Mouse (Mus musculus): Measurements from ENCODE around the gene Elavl3. TPM values are rescaled to one million over a fixed set of nuclear protein-coding genes. Genes with fewer than 3 reads are reported as not detected.

Elavl3 gene
- polyA plus RNA-seq, 1 experiment from 2014 or later: 0.14 TPM

DNA sequence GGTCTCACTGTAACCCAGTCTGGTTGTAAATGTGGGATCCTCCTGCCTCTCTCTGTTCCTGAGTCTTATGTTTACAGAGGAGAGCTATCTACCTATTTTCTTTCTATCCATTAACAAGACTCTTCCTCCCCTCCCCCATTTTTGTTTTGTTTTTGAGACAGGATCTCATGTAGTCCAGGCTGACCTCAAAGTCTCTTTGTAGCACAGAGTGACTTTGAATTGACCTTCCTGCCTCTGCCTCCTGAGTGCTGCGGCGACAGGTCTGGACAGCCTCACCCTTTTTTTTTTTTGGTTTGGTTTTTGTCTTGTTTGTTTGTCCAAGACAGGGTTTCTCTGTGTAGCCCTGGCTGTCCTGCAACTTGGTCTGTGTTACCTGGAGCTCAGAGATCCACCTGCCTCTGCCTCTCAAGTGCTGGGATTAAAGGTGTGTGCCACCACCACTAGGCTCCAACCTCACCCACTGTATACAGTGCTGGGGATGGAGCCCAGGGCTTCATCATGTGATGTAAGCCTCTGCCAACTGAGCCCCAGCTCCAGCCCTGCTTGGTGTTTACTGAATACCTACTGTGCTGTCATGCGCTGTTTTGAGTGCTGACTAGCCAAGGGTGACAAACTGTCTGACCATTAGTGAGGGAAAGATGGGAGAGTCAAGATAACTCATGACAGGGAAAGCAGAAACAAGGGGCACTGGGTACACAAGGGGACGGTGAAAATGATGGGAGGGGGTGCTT lies 73.3 kb downstream of the Elavl3 start:
- Histone ChIP-seq H3K4me3 (no peak overlapping the region), H3K36me3 (no peaks in the 10 kb centered on the region), H3K9me3 (replicated peaks) (no peaks in the 10 kb centered on the region), H3K27ac (no peak overlapping the region), H3K4me1 (replicated peaks) (no peaks in the 10 kb centered on the region), H3K9ac (no peak overlapping the region), H3K4me2 (no peak overlapping the region), H3K27me3 (peaks cover 35% of the 10 kb centered on the region)
- 82% methylated on average over 4 of the region's 4 CpGs for whole genome bisulfite sequencing
- ATAC-seq (replicated peaks; ENCODE audit: insufficient number of reproducible peaks, insufficient read depth, low FRiP score, low read depth): no peak

DNA sequence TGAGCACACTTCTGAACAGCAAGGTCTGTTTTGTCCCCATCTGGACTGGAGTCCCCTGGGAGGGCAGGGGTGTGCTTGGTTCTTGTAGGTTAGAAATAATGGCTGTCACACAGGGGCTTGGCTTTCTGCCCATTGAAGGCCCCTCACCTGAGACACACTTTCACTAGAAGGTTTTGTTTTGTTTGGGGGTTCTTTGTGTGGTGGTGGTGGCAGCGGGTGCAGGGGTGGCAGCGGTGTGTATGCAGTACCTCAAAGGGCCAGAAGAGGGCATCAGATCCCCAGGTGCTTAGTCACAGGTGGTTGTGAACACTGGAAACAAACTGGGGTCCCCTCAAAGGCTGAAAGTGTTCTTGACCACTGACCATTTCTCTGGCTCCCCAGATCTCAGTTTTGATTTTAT lies 73.9 kb downstream of the Elavl3 start:
- no peak overlapping the region for H3K27ac ChIP-seq
- H3K4me2 ChIP-seq: no peak overlapping the region
- H3K36me3 ChIP-seq: no peaks in the 10 kb centered on the region
- H3K27me3 ChIP-seq: peaks cover 33% of the 10 kb centered on the region
- no peaks in the 10 kb centered on the region for H3K4me1 ChIP-seq (replicated peaks)
- H3K9ac ChIP-seq: no peak overlapping the region
- no peak overlapping the region for H3K4me3 ChIP-seq
- 31% methylated on average over 2 of the region's 2 CpGs for WGBS
- ATAC-seq (replicated peaks; ENCODE audit: insufficient number of reproducible peaks, insufficient read depth, low FRiP score, low read depth): no peak
- no peaks in the 10 kb centered on the region for H3K9me3 ChIP-seq (replicated peaks)

DNA sequence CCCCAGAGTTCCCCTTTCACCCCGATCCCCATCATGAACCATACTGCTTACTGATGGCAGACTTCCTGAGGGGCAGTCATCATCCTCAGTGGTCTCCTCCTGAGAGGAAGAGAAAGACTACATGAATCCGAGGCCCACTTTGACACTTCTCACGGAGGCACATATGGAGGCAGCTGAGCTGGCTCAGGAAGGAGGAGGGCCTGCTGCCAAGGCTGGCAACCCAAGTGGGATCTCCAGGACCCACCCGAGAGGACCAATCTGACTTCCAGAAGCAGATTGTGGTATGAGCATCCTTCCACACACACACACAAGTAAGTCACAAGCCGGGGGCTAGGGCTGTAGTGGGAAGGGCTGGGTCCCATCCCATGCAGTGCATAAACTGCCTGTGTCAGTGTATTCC lies 74.5 kb downstream of the Elavl3 start:
- Histone ChIP-seq H3K4me1 (replicated peaks) (no peaks in the 10 kb centered on the region), H3K9ac (no peak overlapping the region), H3K27ac (no peak overlapping the region), H3K36me3 (no peaks in the 10 kb centered on the region), H3K9me3 (replicated peaks) (no peaks in the 10 kb centered on the region), H3K4me3 (no peak overlapping the region), H3K4me2 (no peak overlapping the region), H3K27me3 (peaks cover 29% of the 10 kb centered on the region)
- ATAC-seq (replicated peaks; ENCODE audit: insufficient number of reproducible peaks, insufficient read depth, low FRiP score, low read depth): no peak
- WGBS: 79% methylated on average over 5 of the region's 5 CpGs

DNA sequence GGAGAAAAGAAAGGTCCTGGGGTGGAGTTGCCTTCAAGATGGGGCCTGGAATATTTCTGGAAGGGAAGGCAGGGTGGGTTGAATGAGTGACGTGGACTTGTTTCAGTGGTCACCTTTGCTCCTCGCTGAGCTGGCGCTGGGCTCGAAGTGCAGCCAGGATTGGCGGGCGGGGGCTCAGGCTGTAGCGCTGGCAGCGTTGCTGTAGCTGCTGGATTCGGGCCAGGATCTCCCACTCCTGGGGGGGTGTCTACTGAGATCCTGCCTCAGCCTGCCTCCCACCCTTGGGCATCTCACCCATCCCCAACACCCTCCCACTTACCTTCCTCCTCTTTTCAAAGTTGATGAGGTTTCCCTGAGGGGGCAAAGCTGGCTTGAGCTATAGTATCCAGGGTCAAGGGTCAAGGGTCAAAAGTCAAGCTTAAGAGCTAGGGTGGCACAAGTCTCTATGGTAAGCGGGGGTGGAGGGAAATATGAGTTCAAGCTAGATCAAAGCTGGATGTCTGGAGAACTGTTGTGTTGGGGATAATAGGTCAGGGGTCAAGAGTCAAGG lies 75.1 kb downstream of the Elavl3 start:
- Histone ChIP-seq H3K27ac (no peak overlapping the region), H3K4me1 (replicated peaks) (no peaks in the 10 kb centered on the region), H3K9me3 (replicated peaks) (no peaks in the 10 kb centered on the region), H3K27me3 (peaks cover 24% of the 10 kb centered on the region), H3K4me3 (no peak overlapping the region), H3K4me2 (no peak overlapping the region), H3K36me3 (no peaks in the 10 kb centered on the region), H3K9ac (no peak overlapping the region)
- ATAC-seq (replicated peaks; ENCODE audit: insufficient number of reproducible peaks, insufficient read depth, low FRiP score, low read depth): no peak
- 77% methylated on average over 10 of the region's 10 CpGs for WGBS

DNA sequence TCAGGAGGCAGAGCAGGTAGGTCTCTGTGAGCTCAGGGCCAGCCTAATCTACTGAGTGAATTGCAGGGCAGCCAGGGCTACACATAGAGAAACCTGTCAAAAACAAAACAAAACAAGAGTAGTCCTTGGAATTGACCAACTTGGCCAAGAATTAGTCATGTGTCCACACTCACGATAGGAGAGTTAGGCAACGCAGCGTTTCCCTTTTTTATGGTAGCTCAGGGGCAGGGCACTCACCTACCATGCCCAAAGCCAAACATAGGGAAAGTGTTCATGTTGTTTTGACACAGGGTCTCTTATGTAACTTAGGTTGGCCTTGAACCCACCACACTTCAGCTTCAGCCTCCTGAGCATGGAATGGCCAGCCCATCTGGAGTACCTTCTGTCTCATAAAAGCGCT lies 82.5 kb downstream of the Elavl3 start:
- no peaks in the 10 kb centered on the region for H3K4me1 ChIP-seq (replicated peaks)
- no peak overlapping the region for H3K4me2 ChIP-seq
- no peak for ATAC-seq (replicated peaks; ENCODE audit: insufficient number of reproducible peaks, insufficient read depth, low FRiP score, low read depth)
- no peak overlapping the region for H3K27ac ChIP-seq
- no peak overlapping the region for H3K4me3 ChIP-seq
- 0 out of 2 replicates have a peak, but pooled peaks cover 3% of the 10 kb centered on the region for H3K27me3 ChIP-seq
- WGBS: 83% methylated on average over 4 of the region's 4 CpGs
- no peaks in the 10 kb centered on the region for H3K36me3 ChIP-seq
- no peak overlapping the region for H3K9ac ChIP-seq
- H3K9me3 ChIP-seq (replicated peaks): no peaks in the 10 kb centered on the region

DNA sequence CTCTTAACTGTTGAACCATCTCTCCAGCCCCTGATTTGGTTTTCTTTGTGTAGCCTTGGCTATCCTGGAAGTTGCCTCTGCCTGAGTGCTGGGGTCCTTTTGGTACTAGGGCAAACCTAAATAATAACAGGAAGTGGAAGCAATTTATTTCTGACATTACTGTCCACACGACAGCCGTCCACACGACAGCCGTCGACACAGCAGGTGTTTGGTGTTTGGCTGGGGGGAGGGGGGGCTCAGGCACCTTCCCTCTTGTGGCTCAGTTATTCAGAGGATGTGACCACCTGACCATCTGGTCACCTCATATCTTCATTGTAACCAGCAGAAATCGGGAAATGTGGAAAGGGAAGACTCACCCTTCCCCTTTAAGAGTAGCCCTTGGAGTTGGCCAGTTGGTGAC lies 82.9 kb downstream of the Elavl3 start:
- Histone ChIP-seq H3K4me2 (no peak overlapping the region), H3K9ac (no peak overlapping the region), H3K27ac (no peak overlapping the region), H3K27me3 (0 out of 2 replicates have a peak, but pooled peaks cover 3% of the 10 kb centered on the region), H3K36me3 (no peaks in the 10 kb centered on the region), H3K4me3 (no peak overlapping the region), H3K4me1 (replicated peaks) (no peaks in the 10 kb centered on the region), H3K9me3 (replicated peaks) (no peaks in the 10 kb centered on the region)
- no peak for ATAC-seq (replicated peaks; ENCODE audit: insufficient number of reproducible peaks, insufficient read depth, low FRiP score, low read depth)
- WGBS: 46% methylated on average over 6 of the region's 6 CpGs

Other genes starting within 250 kb of the Elavl3 start
- gene Angptl8, start 216.5 kb downstream of the Elavl3 start, polyA plus RNA-seq (2015; fragmentation: Nextera tagmentation; extraction: Ambion mirVana): 1.2 and 2.1 TPM in 2 replicates
- gene Dock6, start 199.4 kb downstream of the Elavl3 start, polyA plus RNA-seq (2015; fragmentation: Nextera tagmentation; extraction: Ambion mirVana): 38.3 and 54.7 TPM in 2 replicates
- gene Rab3d, start 133.8 kb downstream of the Elavl3 start, polyA plus RNA-seq (2015; fragmentation: Nextera tagmentation; extraction: Ambion mirVana): 9.7 and 15.6 TPM in 2 replicates
- 2.7 and 3.5 TPM in 2 replicates for gene Ccdc159, start 124.6 kb downstream of the Elavl3 start, polyA plus RNA-seq (2015; fragmentation: Nextera tagmentation; extraction: Ambion mirVana)
- 36.9 and 44.9 TPM in 2 replicates for gene Tmem205, start 124.5 kb downstream of the Elavl3 start, polyA plus RNA-seq (2015; fragmentation: Nextera tagmentation; extraction: Ambion mirVana)
- gene Plppr2, start 115.0 kb downstream of the Elavl3 start, polyA plus RNA-seq (2015; fragmentation: Nextera tagmentation; extraction: Ambion mirVana): 3.2 and 5.7 TPM in 2 replicates
- gene Swsap1, start 96.3 kb downstream of the Elavl3 start, polyA plus RNA-seq (2015; fragmentation: Nextera tagmentation; extraction: Ambion mirVana): 4.4 and 5.2 TPM in 2 replicates
- gene Epor, start 88.5 kb downstream of the Elavl3 start, polyA plus RNA-seq (2015; fragmentation: Nextera tagmentation; extraction: Ambion mirVana): 2.9 and 4.7 TPM in 2 replicates
- 1.8 and 3.0 TPM in 2 replicates for gene Rgl3, start 62.6 kb downstream of the Elavl3 start, polyA plus RNA-seq (2015; fragmentation: Nextera tagmentation; extraction: Ambion mirVana)
- gene Ccdc151, start 49.4 kb downstream of the Elavl3 start, polyA plus RNA-seq (2015; fragmentation: Nextera tagmentation; extraction: Ambion mirVana): 0.35 and 0.77 TPM in 2 replicates
- 60.3 and 83.6 TPM in 2 replicates for gene Prkcsh, start 49.2 kb downstream of the Elavl3 start, polyA plus RNA-seq (2015; fragmentation: Nextera tagmentation; extraction: Ambion mirVana)
- not detected in 2 replicates for gene Gm49318, start 19.2 kb upstream of the Elavl3 start, polyA plus RNA-seq (2015; fragmentation: Nextera tagmentation; extraction: Ambion mirVana)
- 8.5 and 11.3 TPM in 2 replicates for gene Zfp653, start 19.4 kb upstream of the Elavl3 start, polyA plus RNA-seq (2015; fragmentation: Nextera tagmentation; extraction: Ambion mirVana)
- 55.0 and 62.4 TPM in 2 replicates for gene Ecsit, start 33.4 kb upstream of the Elavl3 start, polyA plus RNA-seq (2015; fragmentation: Nextera tagmentation; extraction: Ambion mirVana)
- gene Cnn1, start 47.2 kb upstream of the Elavl3 start, polyA plus RNA-seq (2015; fragmentation: Nextera tagmentation; extraction: Ambion mirVana): 145 and 157 TPM in 2 replicates
- 96.9 and 115 TPM in 2 replicates for gene Elof1, start 65.1 kb upstream of the Elavl3 start, polyA plus RNA-seq (2015; fragmentation: Nextera tagmentation; extraction: Ambion mirVana)
- 3.0 and 10.3 TPM in 2 replicates for gene Acp5, start 83.7 kb upstream of the Elavl3 start, polyA plus RNA-seq (2015; fragmentation: Nextera tagmentation; extraction: Ambion mirVana)
- 48.6 and 49.2 TPM in 2 replicates for gene Pigyl, start 104.8 kb upstream of the Elavl3 start, polyA plus RNA-seq (2015; fragmentation: Nextera tagmentation; extraction: Ambion mirVana)
- 0.13 and 0.52 TPM in 2 replicates for gene Zfp872, start 136.1 kb upstream of the Elavl3 start, polyA plus RNA-seq (2015; fragmentation: Nextera tagmentation; extraction: Ambion mirVana)
- gene Zfp809, start 173.7 kb upstream of the Elavl3 start, polyA plus RNA-seq (2015; fragmentation: Nextera tagmentation; extraction: Ambion mirVana): 17.8 and 22.1 TPM in 2 replicates
- gene Zfp599, start 207.9 kb upstream of the Elavl3 start, polyA plus RNA-seq (2015; fragmentation: Nextera tagmentation; extraction: Ambion mirVana): 3.5 and 4.3 TPM in 2 replicates